Mouse (Mus musculus): ENCODE measurements around the gene Nr1d2. TPM values are rescaled to one million over a fixed set of nuclear protein-coding genes. Genes with fewer than 3 reads are reported as not detected.
"Not testable (repeated sequence)": the region's sequence is repeated elsewhere in the genome, so short reads cannot be mapped to it uniquely, and the experiment has no call there.

The Nr1d2 gene
- 37.2 and 49.1 TPM in 2 replicates for total RNA-seq (2021)
- long read RNA-seq, experiment 1, full-length matches to known transcripts: 7 of 14 reads
- long read RNA-seq, experiment 1, partial matches to known transcripts: 2 of 14 reads
- long read RNA-seq, experiment 1, other reads (novel, unspliced or antisense): 5 of 14 reads
- long read RNA-seq, experiment 2, full-length matches to known transcripts: 10 of 15 reads
- long read RNA-seq, experiment 2, partial matches to known transcripts: 0 of 15 reads
- long read RNA-seq, experiment 2, other reads (novel, unspliced or antisense): 5 of 15 reads

DNA sequence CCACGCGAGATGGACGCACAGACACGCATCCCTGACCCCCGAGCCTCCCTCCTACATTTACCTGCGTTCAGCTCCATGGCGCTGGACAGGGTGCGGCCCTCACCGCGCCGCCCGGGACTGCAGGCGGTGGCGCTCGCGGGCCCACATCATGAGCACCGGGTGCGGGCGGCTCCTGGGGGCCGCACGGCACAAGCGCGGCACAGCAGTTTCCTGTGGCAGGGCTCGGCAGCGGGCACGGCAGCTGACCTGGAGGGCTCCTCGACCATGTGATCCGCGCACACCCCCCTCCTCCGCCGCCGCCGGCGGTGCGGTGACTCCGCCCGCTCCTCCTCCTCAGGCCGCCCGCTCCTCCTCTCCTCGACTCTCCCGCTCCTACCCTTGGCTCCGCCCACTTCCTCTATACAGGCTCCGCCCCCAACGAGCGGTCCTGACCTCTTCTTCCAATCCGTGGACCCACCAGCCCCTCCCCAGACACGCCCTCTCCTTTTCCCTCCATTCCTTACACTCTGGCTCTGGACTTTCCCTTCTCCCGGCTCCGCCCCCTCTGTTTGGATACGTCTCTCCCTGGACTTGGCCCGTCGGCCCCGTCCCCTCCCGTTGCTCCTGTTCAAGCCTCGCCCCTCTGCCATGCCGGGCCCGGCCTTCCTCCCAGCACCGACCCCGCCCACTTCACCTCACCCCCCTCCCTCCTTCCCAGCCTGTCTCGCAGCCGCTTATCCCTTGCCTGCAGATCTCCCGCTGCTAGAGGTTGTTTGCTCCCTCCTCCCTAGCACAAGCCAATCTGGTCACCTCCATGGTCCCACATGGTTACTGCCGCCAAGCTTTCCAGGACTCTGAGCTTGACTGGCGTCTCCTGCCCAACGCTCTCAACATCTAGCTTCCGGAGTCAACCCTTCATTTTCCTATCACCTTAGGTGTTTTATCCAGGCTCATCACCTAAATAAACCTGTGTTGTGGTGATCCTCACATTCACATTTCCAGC is at the start of gene Nr1d2:
Gene Nr1d2, minus strand, starts transcription at position 378 of the 982 bp plus-strand sequence.
- peak; percentile 99 for DNase-seq

DNA sequence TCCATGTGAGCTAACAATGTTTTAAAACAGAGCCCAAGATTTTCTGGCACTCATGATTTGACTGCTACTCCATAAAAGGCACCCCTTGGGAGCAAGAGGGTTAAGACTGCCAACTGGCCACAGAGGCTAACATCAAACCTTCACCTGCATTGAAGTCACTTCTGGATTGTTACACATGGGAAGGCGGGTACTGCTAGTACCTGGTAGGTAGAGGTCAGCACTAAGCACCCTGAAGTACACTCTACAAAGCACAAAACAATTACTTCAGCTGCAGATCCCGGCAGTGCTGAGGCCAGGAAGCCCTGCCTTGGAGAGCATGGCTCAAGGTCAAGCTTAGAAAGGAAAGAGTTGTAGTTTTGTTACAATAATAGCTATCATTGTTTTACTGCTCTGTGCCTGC is 48.5 kb upstream of the Nr1d2 start:
- DNase-seq: peak; percentile 43

GRCm38 (mm10) chr14:18286441-18286840 is 47.5 kb upstream of the Nr1d2 start:
- no peak for DNase-seq

- no peak for DNase-seq
Measured at GRCm38 (mm10) chr14:18285476-18285875, 46.5 kb upstream of the Nr1d2 start.

DNA sequence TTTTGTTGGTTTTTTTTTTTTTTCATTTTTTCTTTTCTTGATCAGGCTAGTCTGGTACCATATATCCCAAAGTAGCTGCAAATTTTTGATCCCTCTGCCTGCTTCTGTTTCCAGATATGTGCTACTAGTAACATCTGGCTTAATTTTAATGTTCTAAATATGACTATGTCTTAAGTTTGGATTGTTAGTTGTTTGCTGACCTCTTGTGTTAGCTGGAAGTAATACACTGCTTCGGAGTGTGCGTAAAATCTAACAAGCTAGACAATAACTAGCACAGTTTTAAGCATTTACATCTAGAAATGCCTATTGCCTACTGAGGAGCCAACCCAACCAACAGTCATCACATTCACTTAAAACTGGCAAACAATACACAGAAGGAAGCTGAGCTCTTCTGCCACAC is 45.7 kb upstream of the Nr1d2 start:
- DNase-seq: no peak

- DNase-seq: no peak
Measured at GRCm38 (mm10) chr14:18280375-18280774, 41.4 kb upstream of the Nr1d2 start.

DNA sequence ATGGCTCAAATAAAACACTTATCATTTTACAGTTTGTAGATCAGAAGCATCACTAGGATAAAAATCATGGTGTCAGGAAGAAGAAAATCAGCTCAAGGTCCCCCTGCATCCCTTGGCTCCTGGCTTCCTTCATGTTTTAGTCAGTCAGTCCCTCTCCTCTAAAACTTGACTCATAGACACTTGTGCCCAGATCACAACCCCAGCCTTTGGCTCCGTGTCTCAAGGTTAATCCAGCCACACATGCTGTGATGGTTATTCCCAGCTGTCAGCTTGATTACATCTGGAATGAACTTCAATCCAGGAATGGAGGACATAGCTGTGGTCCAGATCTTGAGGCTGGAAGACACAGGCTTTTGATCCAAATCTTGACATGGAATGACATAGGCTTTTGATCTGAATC is 35.6 kb upstream of the Nr1d2 start:
- DNase-seq: peak; percentile 19

DNA sequence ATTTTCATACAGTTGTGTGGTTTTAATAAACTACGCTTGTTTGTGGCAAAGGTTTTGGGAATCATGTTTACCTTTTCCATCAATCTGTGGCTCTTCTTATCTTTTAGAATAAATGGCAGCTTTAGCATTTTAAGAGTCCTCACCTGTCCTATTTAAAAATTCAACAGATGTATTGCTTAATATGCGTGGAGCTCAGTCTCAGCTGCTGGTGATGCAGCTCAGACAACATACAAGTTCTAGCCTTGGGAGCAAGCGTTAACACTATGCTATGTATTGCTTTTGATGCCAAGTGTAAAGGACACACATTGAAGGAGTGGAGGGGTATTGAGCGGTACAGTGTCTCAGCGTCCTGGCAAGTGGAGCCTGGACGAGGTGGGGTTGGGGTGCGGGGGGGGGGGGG is 32.7 kb upstream of the Nr1d2 start:
- DNase-seq: no peak

DNA sequence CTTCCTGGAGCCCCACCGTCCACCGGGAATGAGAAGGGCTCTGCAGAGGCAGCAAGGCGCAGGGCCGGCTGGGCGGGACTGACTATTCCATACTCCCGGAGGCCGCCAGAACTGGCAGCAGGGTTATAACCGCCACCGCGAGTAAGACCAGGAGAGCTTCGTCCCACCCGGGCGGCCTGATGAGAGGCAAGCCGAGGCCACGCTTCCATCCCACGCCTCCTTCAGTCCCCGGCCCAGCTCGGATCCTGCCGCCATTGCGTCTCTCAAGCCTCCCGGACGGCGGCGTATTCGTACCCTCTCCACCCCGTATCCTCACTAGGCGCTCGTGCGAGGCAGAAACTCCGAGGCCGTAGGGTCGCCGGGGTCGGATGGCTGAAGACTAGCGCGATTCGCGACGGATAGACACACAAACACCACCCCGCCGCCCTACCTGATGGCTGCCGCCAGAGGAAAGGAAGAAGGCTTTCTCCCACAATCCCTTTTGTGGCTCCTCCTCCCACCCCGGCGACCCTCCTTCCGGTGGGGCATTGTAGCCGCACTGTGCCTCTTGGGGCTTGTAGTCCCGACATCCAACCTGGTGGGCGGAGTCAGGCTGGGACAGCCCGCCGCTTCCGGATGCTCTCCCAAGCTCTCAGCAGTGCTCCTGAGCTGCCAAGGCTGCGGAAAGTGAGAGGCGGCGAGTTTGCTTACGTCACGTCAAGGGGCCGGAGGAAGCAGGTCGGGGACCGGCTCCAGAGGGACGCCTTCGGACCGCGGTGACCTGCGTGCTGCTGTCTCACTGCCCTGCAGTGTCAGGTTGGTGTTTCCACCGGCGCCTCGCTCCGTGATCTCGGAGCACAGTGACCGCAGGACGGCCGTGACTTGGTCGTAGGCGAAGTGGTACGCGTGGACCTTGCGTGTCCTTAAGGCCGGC is 31.9 kb upstream of the Nr1d2 start, which contains the start of the genes Nkiras1 and Rpl15:
Gene Nkiras1, plus strand, starts transcription at position 608 of the 913 bp plus-strand sequence.
Gene Rpl15, minus strand, starts transcription at position 863 of the 913 bp plus-strand sequence.
- peak; percentile 99 for DNase-seq

GRCm38 (mm10) chr14:18269947-18270528 is 31.1 kb upstream of the Nr1d2 start:
- not testable (repeated sequence) for DNase-seq

- DNase-seq: no peak
Measured at GRCm38 (mm10) chr14:18263427-18263826, 24.5 kb upstream of the Nr1d2 start.

GRCm38 (mm10) chr14:18261203-18261602 is 22.3 kb upstream of the Nr1d2 start:
- no peak for DNase-seq

GRCm38 (mm10) chr14:18242638-18243130 is 3.8 kb upstream of the Nr1d2 start:
- no peak for DNase-seq

GRCm38 (mm10) chr14:18241786-18242185 is 2.9 kb upstream of the Nr1d2 start:
- no peak for DNase-seq

DNA sequence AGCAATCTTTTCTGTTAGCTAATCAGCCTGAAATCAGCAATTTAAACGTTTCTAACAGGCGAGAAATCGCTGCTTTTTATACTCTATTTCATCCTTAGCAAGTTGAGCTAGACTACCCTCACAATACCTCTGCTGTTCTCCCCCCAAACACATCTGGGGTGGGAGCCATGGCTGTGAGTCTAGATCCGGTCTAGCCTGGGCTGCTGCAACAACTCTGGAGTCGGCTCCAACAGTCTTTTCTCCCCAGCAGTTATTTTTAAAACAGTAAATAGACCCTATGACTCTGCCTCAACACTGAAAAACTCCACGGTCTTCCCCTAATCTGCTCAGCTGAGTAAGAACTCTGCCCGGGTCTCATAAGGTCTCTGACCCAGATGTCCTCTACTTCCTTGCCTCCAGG is 1.2 kb upstream of the Nr1d2 start:
- no peak for DNase-seq

DNA sequence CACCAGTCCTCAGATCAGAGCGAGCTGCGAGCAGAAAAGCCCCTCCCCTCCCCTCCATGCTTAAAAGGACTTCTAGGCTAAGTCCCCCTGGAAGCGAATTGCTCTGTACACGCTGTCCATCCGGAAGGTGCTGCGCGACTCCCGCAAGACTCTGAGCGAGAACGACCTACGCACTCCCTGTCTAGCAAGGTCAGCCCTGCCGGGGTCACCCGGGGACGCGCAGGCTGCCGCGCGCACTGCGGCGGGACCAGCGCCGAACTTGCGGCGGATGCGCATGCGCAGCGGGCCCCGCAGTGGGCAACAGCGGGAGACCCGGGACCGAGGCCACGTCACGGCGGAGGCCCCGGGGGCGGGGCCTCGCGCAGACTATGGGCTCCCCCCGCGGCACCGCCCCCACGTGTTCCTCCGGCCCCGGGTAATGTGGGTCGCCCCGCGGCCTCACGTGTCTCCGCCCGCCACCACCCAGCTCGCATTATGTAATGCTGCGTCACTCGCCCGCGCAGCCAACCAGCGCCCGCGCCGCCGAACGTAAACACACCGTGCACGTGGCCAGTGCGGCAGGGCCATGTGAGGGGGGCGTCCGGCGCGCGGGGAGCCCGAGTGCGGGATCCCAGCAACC is 687 bp downstream of the Nr1d2 start:
- peak; percentile 98 for DNase-seq

DNA sequence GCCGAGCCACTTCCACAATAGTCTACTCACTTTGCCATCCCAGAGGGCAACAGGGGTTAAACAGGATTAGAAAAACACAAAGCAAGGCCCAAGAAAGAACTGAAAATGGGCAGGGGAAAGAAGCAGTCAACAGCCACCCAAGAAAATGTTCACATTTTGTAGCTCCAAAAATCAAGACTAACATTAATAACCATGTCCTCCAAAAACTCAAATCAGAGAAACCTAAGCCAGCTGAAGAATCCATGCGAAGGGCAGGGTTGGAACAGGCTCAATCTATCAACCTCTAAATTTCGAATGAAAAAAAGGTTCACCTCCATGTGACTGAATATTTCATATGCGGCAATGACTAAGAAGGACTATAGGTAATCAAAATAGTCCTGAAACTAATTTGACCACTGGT is 1.5 kb downstream of the Nr1d2 start:
- DNase-seq: no peak

DNA sequence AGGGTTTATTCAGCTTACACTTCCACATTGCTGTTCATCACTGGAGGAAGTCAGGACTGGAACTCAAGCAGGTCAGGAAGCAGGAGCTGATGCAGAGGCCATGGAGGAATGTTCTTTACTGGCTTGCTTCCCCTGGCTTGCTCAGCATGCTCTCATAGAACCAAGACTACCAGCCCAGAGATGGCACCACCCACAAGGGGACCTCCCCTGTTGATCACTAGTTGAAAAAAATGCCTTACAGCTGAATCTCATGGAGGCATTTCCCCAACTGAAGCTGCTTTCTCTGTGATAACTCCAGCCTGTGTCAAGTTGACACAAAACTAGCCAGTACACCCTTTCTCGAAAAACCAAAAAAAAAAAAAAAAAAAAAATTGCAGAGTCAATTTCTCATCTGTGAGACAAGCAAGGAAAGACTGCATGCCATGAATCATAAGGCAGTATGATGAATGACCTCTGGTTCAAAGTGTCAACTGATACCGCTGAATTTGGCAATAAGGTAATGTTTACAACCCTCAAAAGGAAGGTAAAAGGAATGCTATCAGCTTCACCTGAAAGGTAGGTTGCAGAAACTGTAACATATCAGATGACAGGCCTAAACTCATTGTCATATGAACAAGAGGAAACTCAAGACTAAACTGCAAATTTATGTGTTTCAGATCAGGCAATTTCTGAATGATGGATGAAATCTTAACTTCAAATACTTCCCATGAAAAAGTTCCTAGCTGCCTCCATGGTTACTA is 2.3 kb downstream of the Nr1d2 start:
- DNase-seq: not testable (repeated sequence)

DNA sequence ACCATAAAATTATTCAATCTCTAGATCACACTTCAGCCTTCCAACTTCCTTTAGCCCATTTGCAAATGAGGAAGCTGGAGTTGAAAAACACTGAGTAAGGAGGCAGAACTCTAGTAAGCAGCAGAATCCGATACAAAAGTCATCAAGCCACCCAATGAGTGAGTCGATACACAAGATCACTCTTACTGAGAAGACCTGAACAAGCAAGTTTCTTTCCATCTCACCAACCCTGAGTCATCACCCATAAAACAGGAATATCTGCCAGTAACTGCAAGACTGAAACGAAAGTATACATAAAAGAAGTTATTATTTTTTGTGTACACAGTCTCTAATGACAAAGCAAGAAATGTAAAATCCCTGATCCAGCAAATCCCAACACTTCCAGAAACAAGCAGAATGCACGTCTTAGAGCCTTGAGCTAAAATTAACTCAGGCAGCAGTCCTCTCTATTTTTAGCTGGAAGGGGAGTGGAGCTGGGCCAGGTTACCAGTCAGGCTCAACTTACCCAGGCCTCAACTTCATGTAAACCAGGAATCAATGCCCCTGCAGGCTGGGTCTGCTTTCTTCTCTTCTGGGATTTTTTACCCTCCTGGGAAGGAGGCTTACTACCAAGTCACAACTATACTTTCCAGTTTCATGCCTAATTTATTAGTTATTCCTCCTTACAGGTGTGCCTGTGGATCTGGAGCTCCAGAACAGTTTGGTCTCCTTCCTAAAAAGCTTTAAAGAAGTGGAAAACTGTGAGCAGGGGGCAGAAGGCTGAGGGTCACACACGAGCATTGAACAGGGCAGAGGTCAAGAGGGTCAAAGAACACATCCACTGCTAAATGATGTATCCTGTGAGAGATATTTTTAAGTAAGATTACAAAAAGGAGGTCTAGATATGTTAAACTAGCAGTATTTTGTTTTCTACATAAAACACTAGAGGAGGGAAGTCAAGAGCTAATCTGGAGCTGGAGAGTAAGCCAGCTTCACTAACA is 4.7 kb downstream of the Nr1d2 start:
- no peak for DNase-seq

All from adrenal gland, postnatal 14 days (tissue).